Mouse (Mus musculus) neural tube, embryonic 11.5 days (tissue): ENCODE results near the gene Tst. TPM values are rescaled to one million over a fixed set of nuclear protein-coding genes. Genes with fewer than 3 reads are reported as not detected.

Experiments
- ATAC-seq: fragments of 200-750 bp; cut with Nextera tagmentation; 2 replicates; pipeline ENCODE4 v1.8.0; 2017; ENCODE audit warnings: moderate number of reproducible peaks, mild to moderate bottlenecking, moderate TSS enrichment, moderate library complexity; ENCODE audit not compliant: insufficient read depth, low FRiP score, low TSS enrichment
- DNase-seq: peaks from one replicate; pipeline ENCODE4 v3.0.0-alpha.2; 2015; ENCODE audit warnings: low spot score
- H3K27ac ChIP-seq: fragments of 300-500 bp; sonication (generic); 2 replicates; pipeline ENCODE4 v1.5.1; 2014; ENCODE audit warnings: low read depth, mild to moderate bottlenecking, low read length
- H3K27me3 ChIP-seq: fragments of 300-500 bp; sonication (generic); 2 replicates; pipeline ENCODE4 v1.6.1; 2014; ENCODE audit warnings: mild to moderate bottlenecking, low read length, mixed read lengths; ENCODE audit not compliant: control insufficient read depth, insufficient read depth
- H3K36me3 ChIP-seq: fragments of 300-500 bp; sonication (generic); 2 replicates; pipeline ENCODE4 v1.6.1; 2014; ENCODE audit warnings: mild to moderate bottlenecking, low read length, moderate library complexity, mixed read lengths; ENCODE audit not compliant: control insufficient read depth, insufficient read depth
- H3K4me1 ChIP-seq: fragments of 300-500 bp; sonication (generic); 2 replicates; pipeline ENCODE4 v1.6.1; 2014; ENCODE audit warnings: low read length, mixed read lengths; ENCODE audit not compliant: control insufficient read depth, insufficient read depth
- H3K4me2 ChIP-seq: fragments of 300-500 bp; sonication (generic); 2 replicates; pipeline ENCODE4 v1.6.1; 2014; ENCODE audit warnings: low read depth, mild to moderate bottlenecking, moderate library complexity
- H3K4me3 ChIP-seq: fragments of 300-500 bp; sonication (generic); 2 replicates; pipeline ENCODE4 v1.5.1; 2014; ENCODE audit warnings: low read depth, low read length
- H3K9ac ChIP-seq: fragments of 300-500 bp; sonication (generic); 2 replicates; pipeline ENCODE4 v1.6.1; 2014; ENCODE audit warnings: mild to moderate bottlenecking, low read length
- H3K9me3 ChIP-seq: fragments of 300-500 bp; sonication (generic); 2 replicates; pipeline ENCODE4 v1.6.1; 2016; ENCODE audit warnings: low read length; ENCODE audit not compliant: control insufficient read depth
- WGBS: fragments of 180-500 bp; shearing (Covaris S2); extraction: QIAGEN DNeasy Blood & Tissue Kit; methylation state at CpG from one replicate; pipeline ENCODE4 v1.1.7; 2014; 5-methylcytosine and 5-hydroxymethylcytosine counted together
- polyA plus RNA-seq: library from polyadenylated mRNA; unstranded; fragments of >200 nt; fragmentation: Nextera tagmentation; extraction: Ambion mirVana; gene quantifications from 2 replicates; pipeline ENCODE4 v1.2.1, GENCODE M21; 2014

The Tst gene
- polyA plus RNA-seq, 1 experiment from 2014 or later, result 7.8 TPM

DNA sequence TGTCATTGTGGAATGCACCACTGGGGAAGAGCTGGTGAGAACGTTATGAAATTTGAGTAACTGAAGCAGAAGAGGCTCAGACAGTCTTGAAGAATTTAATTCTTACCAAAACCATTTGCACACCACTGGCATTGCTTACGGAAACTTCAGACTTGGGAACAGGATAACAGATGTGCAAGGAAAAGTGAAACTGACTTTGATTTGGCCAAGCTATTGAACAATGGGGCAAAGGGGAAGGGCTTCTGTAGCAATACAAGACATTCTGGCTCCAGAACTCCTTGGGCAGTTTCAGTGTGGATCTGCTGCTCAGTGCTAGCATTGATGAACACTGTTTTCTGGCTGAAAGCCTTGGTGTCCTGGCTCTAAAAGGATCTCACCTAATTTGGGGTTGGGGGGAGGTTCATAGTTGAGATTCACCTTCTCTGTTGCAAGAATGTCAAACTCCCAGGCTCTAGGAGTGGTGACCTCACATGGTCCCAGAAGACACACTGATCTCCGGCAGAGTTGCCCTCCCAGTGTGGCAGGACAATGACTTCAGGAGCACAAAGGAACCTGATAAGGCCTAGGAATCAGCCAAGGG lies 54.0 kb downstream of the Tst start:
- Histone ChIP-seq H3K27me3 (no peaks in the 10 kb centered on the region), H3K4me2 (no peak overlapping the region), H3K4me3 (no peak overlapping the region), H3K9ac (no peak overlapping the region), H3K36me3 (no peaks in the 10 kb centered on the region), H3K9me3 (no peaks in the 10 kb centered on the region), H3K4me1 (no peaks in the 10 kb centered on the region), H3K27ac (no peak overlapping the region)
- DNase-seq (no peak), ATAC-seq (no peak)
- 66% methylated on average over 3 of the region's 3 CpGs for WGBS

Other genes starting within 250 kb of the Tst start
- 115 and 119 TPM in 2 replicates for gene Ift27, start 231.8 kb downstream of the Tst start, polyA plus RNA-seq
- gene Pvalb, start 199.5 kb downstream of the Tst start, polyA plus RNA-seq, result 0.26 TPM in 1 of 2 replicates, not detected in the other
- gene Ncf4, start 161.1 kb downstream of the Tst start, polyA plus RNA-seq, result 6.8 and 7.6 TPM in 2 replicates
- gene Csf2rb2, start 100.2 kb downstream of the Tst start, polyA plus RNA-seq, result 0.37 and 0.70 TPM in 2 replicates
- gene Csf2rb, start 80.2 kb downstream of the Tst start, polyA plus RNA-seq, result 1.8 and 5.4 TPM in 2 replicates
- not detected in 2 replicates for gene Tex33, start 10.0 kb downstream of the Tst start, polyA plus RNA-seq
- gene Mpst, start 509 bp upstream of the Tst start, polyA plus RNA-seq, result 1.9 and 2.5 TPM in 2 replicates
- gene Kctd17, start 22.7 kb upstream of the Tst start, polyA plus RNA-seq, result 74.6 and 78.1 TPM in 2 replicates
- not detected in 2 replicates for gene Tmprss6, start 62.7 kb upstream of the Tst start, polyA plus RNA-seq
- gene Il2rb, start 89.4 kb upstream of the Tst start, polyA plus RNA-seq, result not detected in 2 replicates
- 11.8 and 12.8 TPM in 2 replicates for gene C1qtnf6, start 125.5 kb upstream of the Tst start, polyA plus RNA-seq
- gene Sstr3, start 138.8 kb upstream of the Tst start, polyA plus RNA-seq, result 0.38 TPM in 1 of 2 replicates, not detected in the other
- 8.0 and 8.5 TPM in 2 replicates for gene Rac2, start 166.9 kb upstream of the Tst start, polyA plus RNA-seq
- gene Cyth4, start 191.1 kb upstream of the Tst start, polyA plus RNA-seq, result 1.6 and 2.4 TPM in 2 replicates